Mouse (Mus musculus) E14TG2a.4 (cell line): Measurements from ENCODE around the gene Zglp1.

Experiments used
- CTCF ChIP-seq: conservative IDR thresholded peaks from 2 replicates; pipeline ENCODE4 v1.5.1; 2014; ENCODE audit warnings: low read length
- NANOG ChIP-seq: IDR thresholded peaks from 2 replicates; pipeline ENCODE4 v1.6.1; 2014; ENCODE audit warnings: borderline replicate concordance, low read length, mixed read lengths

GRCm38 (mm10) chr9:21014691-21015570 is 52.0 kb downstream of the Zglp1 start:
- no peak for TF ChIP-seq CTCF
- TF ChIP-seq NANOG, result peak; percentile 43; the same call in 1 of the 2 replicates
